Mouse (Mus musculus): Measurements from ENCODE around the gene Nmnat3.

GRCm38 (mm10) chr9:98297234-98297936, 10.2 kb downstream of the Nmnat3 start:
- TF ChIP-seq EP300 (IDR thresholded peaks at IDR 0.05; ENCODE audit: low read depth) (no peak), CTCF (IDR thresholded peaks at IDR 0.05; ENCODE audit: low read depth) (no peak)

Data from liver, embryonic 14.5 days (tissue).